Mouse (Mus musculus) liver, embryonic 16.5 days (tissue): Measurements from ENCODE around the gene Tcf7l2. TPM values are rescaled to one million over a fixed set of nuclear protein-coding genes. Genes with fewer than 3 reads are reported as not detected.

Experiments used
- ATAC-seq: fragments of 200-750 bp; cut with Nextera tagmentation; 2 replicates; pipeline ENCODE4 v1.8.0; 2017; ENCODE audit warnings: low read depth, mild to moderate bottlenecking, moderate number of reproducible peaks, moderate library complexity
- H3K27ac ChIP-seq: fragments of 300-500 bp; sonication (generic); 2 replicates; pipeline ENCODE4 v1.5.1; 2014; ENCODE audit warnings: mild to moderate bottlenecking, low read length
- H3K27me3 ChIP-seq: fragments of 300-500 bp; sonication (generic); 2 replicates; pipeline ENCODE4 v1.6.1; 2014; ENCODE audit warnings: low read depth, low read length, mixed read lengths; ENCODE audit not compliant: control insufficient read depth, insufficient read depth
- H3K36me3 ChIP-seq: fragments of 300-500 bp; sonication (generic); 2 replicates; pipeline ENCODE4 v1.6.1; 2014; ENCODE audit warnings: mild to moderate bottlenecking; ENCODE audit not compliant: control insufficient read depth, insufficient read depth
- H3K4me1 ChIP-seq: fragments of 300-500 bp; sonication (generic); 2 replicates; pipeline ENCODE4 v1.6.1; 2014; ENCODE audit warnings: low read depth, low read length, mixed read lengths; ENCODE audit not compliant: control insufficient read depth
- H3K4me2 ChIP-seq: fragments of 300-500 bp; sonication (generic); 2 replicates; pipeline ENCODE4 v1.6.1; 2014; ENCODE audit warnings: low read depth, low read length, mixed read lengths
- H3K4me3 ChIP-seq: fragments of 300-500 bp; sonication (generic); 2 replicates; pipeline ENCODE4 v1.5.1; 2014; ENCODE audit warnings: low read depth, mild to moderate bottlenecking, low read length
- H3K9ac ChIP-seq: fragments of 300-500 bp; sonication (generic); 2 replicates; pipeline ENCODE4 v1.6.1; 2014; ENCODE audit warnings: low read depth, low read length
- H3K9me3 ChIP-seq: fragments of 300-500 bp; sonication (generic); replicated peaks from 2 replicates; pipeline ENCODE4 v1.6.1; 2016; ENCODE audit warnings: low read length; ENCODE audit not compliant: control insufficient read depth
- WGBS: fragments of 180-500 bp; shearing (Covaris S2); extraction: QIAGEN DNeasy Blood & Tissue Kit; methylation state at CpG from one replicate; pipeline ENCODE4 v1.1.7; 2014; ENCODE audit not compliant: insufficient replicate concordance; 5-methylcytosine and 5-hydroxymethylcytosine counted together
- polyA plus RNA-seq: library from polyadenylated mRNA; unstranded; fragments of >200 nt; fragmentation: Nextera tagmentation; extraction: Ambion mirVana; gene quantifications from 2 replicates; pipeline ENCODE4 v1.2.1, GENCODE M21; 2015

The Tcf7l2 gene
- polyA plus RNA-seq, 1 experiment from 2014 or later = 20.7 TPM

- ATAC-seq = peak; percentile 67
- Histone ChIP-seq H3K4me2 (no peak overlapping the region), H3K9ac (no peak overlapping the region), H3K36me3 (no peaks in the 10 kb centered on the region), H3K4me1 (peaks cover 24% of the 10 kb centered on the region), H3K27me3 (no peaks in the 10 kb centered on the region; the same call in 1 of the 2 replicates), H3K9me3 (no peaks in the 10 kb centered on the region), H3K4me3 (no peak overlapping the region), H3K27ac (no peak overlapping the region)
- WGBS = 28% methylated on average over 13 of the region's 13 CpGs
Observed at GRCm38 (mm10) chr19:55827613-55828259, 86.1 kb downstream of the Tcf7l2 start.

- ATAC-seq = no peak
- H3K9me3 ChIP-seq = no peaks in the 10 kb centered on the region
- WGBS = 77% methylated on average over 9 of the region's 9 CpGs
- no peak overlapping the region for H3K4me3 ChIP-seq
- no peak overlapping the region for H3K9ac ChIP-seq
- H3K36me3 ChIP-seq = no peaks in the 10 kb centered on the region
- no peak overlapping the region for H3K27ac ChIP-seq
- no peaks in the 10 kb centered on the region for H3K27me3 ChIP-seq
- no peak overlapping the region for H3K4me2 ChIP-seq
- peaks cover 12% of the 10 kb centered on the region for H3K4me1 ChIP-seq
Observed at GRCm38 (mm10) chr19:55830976-55831559, 89.4 kb downstream of the Tcf7l2 start.

DNA sequence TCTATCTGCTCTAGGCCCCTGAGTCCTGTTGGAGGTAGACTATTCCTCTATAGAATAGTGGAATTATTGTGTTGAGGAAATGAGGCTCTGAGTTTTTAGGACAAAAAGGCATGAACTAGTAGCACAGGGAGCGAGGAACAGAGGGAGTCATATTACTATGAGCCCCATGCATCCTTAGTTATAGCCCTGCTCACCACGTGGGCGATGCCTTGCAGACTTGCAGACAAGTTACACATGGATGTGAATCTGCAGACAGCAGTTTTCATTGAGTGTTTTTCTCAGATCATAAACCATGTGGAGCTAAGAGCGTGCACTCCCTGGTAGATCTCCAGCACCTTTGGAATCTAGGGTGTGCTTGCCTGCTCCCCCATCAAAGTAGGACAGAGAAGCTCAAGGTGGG is 90.5 kb downstream of the Tcf7l2 start:
- Histone ChIP-seq H3K27me3 (no peaks in the 10 kb centered on the region), H3K9ac (no peak overlapping the region), H3K27ac (no peak overlapping the region), H3K36me3 (no peaks in the 10 kb centered on the region), H3K9me3 (no peaks in the 10 kb centered on the region), H3K4me2 (no peak overlapping the region), H3K4me3 (no peak overlapping the region), H3K4me1 (peaks cover 12% of the 10 kb centered on the region)
- ATAC-seq = no peak
- WGBS = 73% methylated on average over 4 of the region's 4 CpGs

GRCm38 (mm10) chr19:55833807-55834385 is 92.3 kb downstream of the Tcf7l2 start:
- Histone ChIP-seq H3K9me3 (no peaks in the 10 kb centered on the region), H3K27ac (no peak overlapping the region), H3K4me2 (no peak overlapping the region), H3K4me1 (0 out of 2 replicates have a peak, but pooled peaks cover 2% of the 10 kb centered on the region), H3K27me3 (no peaks in the 10 kb centered on the region), H3K4me3 (no peak overlapping the region), H3K36me3 (no peaks in the 10 kb centered on the region), H3K9ac (no peak overlapping the region)
- WGBS = 74% methylated on average over 4 of the region's 4 CpGs
- no peak for ATAC-seq

DNA sequence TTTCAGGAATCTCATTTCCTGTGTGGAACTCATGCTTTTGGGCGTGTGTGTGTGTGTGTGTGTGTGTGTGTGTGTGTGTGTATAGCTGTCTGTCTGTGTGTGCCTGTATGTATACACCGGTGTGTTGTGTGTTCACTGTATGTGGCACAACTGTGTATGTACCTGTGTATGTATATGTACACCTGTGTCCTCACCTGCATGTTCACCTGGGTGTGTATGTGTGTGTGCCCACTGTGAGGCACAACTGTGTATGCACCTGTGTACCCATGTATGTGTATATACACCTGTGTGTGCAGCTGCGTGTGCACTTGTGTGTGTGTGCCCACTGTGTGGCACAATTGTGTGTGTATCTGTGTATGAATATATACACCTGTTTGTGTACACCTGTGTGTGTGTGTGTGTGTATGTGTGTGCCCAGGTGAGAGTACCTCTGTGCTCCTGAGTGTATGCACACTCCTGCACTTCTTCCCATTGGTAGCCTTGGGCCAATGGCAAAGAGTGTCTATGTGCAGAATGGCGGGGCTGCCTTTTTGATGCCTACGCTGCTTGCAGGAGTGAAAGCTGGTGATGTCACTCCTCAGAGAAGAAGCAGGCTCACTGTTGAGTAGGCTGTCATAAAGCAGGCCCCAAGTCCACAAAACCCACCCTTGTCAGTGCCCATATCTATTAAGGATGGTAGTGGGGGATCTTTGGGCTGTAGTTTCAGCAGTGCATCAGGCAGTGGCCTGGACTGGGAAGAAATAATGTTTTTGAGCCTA is 95.5 kb downstream of the Tcf7l2 start:
- Histone ChIP-seq H3K27me3 (no peaks in the 10 kb centered on the region), H3K4me3 (no peak overlapping the region), H3K4me1 (peaks cover 3% of the 10 kb centered on the region; the same call in 1 of the 2 replicates), H3K36me3 (no peaks in the 10 kb centered on the region), H3K4me2 (no peak overlapping the region), H3K9me3 (no peaks in the 10 kb centered on the region), H3K9ac (no peak overlapping the region), H3K27ac (no peak overlapping the region)
- no peak for ATAC-seq
- WGBS = 72% methylated on average over 5 of the region's 5 CpGs

- H3K9me3 ChIP-seq = no peaks in the 10 kb centered on the region
- no peak overlapping the region for H3K9ac ChIP-seq
- H3K4me2 ChIP-seq = no peak overlapping the region
- 52% methylated on average over 9 of the region's 9 CpGs for WGBS
- peaks cover 3% of the 10 kb centered on the region; the same call in 1 of the 2 replicates for H3K4me1 ChIP-seq
- no peak for ATAC-seq
- no peak overlapping the region for H3K27ac ChIP-seq
- H3K27me3 ChIP-seq = no peaks in the 10 kb centered on the region
- no peak overlapping the region for H3K4me3 ChIP-seq
- H3K36me3 ChIP-seq = no peaks in the 10 kb centered on the region
Observed at GRCm38 (mm10) chr19:55837924-55838323, 96.3 kb downstream of the Tcf7l2 start.

DNA sequence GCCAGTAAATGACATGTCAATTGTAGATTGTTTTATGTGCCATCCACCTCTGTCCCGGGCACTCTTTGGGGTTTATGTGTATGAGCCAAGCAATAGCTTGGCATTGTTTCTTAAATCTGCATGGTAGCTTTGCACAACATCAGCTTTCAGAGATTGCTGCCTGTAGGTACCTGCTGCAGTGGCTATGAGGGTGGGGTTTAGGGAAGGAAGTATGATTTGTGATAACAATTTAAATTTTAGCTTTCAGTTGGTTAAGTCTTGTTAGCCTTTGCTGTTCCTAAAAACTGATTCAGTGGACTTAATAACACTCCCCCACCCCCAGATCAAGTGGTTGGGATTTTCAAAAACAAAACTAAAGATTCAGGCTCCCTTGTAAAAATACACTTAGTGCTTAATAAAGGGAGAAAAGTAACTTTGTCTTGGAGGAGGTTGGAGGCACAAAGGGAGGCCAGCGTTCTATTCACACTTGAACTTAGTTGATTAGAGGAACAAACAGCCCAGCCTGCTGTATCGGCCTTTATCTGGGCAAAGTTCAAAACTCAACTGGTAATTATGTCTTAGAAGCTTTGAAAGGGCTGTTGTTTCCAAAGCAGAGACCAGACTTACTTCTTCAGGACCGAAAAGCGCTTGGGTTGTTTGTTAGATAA is 96.9 kb downstream of the Tcf7l2 start:
- H3K27ac ChIP-seq = no peak overlapping the region
- no peaks in the 10 kb centered on the region for H3K9me3 ChIP-seq
- no peak for ATAC-seq
- H3K36me3 ChIP-seq = no peaks in the 10 kb centered on the region
- H3K4me3 ChIP-seq = no peak overlapping the region
- peaks cover 3% of the 10 kb centered on the region; the same call in 1 of the 2 replicates for H3K4me1 ChIP-seq
- 41% methylated on average over 5 of the region's 5 CpGs for WGBS
- H3K9ac ChIP-seq = no peak overlapping the region
- H3K4me2 ChIP-seq = no peak overlapping the region
- H3K27me3 ChIP-seq = no peaks in the 10 kb centered on the region

DNA sequence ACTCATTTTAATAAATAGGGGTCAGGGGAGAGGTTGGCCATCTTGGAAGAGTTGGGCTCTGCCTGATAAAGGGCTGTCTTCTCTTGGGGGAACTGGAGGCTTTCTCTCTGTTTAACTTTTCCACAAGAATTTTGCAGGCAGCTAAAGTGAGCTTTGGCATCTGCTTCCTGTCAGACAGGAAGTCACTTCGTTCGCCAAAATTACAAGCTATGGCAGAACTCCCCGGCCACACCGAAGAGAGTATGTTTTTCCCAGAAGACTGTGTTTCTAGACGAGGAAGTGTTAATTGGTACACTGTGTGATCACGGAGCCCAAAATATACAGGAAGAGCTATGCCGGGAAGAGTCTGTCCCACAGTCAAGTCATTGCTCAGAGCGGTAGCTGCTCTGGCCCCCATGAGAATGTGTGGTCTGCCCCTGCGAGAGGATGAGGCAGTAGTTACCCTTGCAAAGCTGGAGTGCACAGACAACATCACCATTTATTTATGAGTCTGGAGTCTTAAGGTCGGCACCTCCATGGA is 97.5 kb downstream of the Tcf7l2 start:
- H3K9ac ChIP-seq = no peak overlapping the region
- no peak overlapping the region for H3K27ac ChIP-seq
- H3K4me2 ChIP-seq = no peak overlapping the region
- 0 out of 2 replicates have a peak, but pooled peaks have one; percentile 11 for ATAC-seq
- no peak overlapping the region for H3K4me3 ChIP-seq
- 29% methylated on average over 10 of the region's 10 CpGs for WGBS
- no peaks in the 10 kb centered on the region for H3K9me3 ChIP-seq
- H3K27me3 ChIP-seq = no peaks in the 10 kb centered on the region
- H3K36me3 ChIP-seq = no peaks in the 10 kb centered on the region
- H3K4me1 ChIP-seq = peaks cover 3% of the 10 kb centered on the region; the same call in 1 of the 2 replicates
